Mouse (Mus musculus): ENCODE measurements around the gene Coro7.

DNA sequence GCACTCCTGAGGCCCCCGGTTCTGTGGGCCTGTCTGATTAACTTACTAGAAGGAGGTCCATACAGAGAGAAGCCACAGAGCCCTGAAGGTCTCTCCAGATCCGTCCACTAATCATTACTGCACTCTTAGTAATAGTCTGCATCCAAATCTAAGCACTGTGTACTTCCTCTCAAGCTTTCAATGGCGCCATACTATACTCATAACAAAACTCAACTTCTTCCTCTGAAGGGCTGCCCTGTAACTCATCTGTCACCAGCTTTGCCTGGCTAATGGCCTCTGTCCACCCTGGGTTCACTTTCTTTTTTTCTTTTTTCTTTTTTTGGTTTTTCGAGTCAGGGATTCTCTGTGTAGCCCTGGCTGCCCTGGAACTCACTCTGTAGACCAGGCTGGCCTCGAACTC, 1.5 kb downstream of the Coro7 start:
- TF ChIP-seq CTCF (IDR thresholded peaks at IDR 0.05; ENCODE audit: insufficient read depth, low read length) (no peak), POLR2A (IDR thresholded peaks at IDR 0.05; ENCODE audit: borderline replicate concordance, extremely low read depth, low read depth, low read length) (no peak)
